In genomic region chr7:3706343-3706934, GRCm38 (mm10) we compare ENCODE assay signal across 8 mouse cellular contexts. TPM values are rescaled to one million over a fixed set of nuclear protein-coding genes. Genes with fewer than 3 reads are reported as not detected.
DNase-seq lines count a peak whose midpoint lies in the region; ATAC-seq and TF ChIP-seq lines count a peak whose summit lies in the region.

No protein-coding gene starts in this region.

- WGBS in heart, embryonic 11.5 days (ENCODE audit: insufficient replicate concordance): 66% methylated on average over 11 of the region's 11 CpGs
- 60% methylated on average over 11 of the region's 11 CpGs for WGBS in embryonic facial prominence, embryonic 13.5 days
- 47% methylated on average over 11 of the region's 11 CpGs for WGBS in intestine, embryonic 15.5 days

- no peak for TF ChIP-seq POLR2A in myocyte (IDR thresholded peaks at IDR 0.05; ENCODE audit: insufficient read length, low read depth)

- peaks cover 8% of the 10 kb centered on the region for H3K4me1 ChIP-seq in heart, embryonic 11.5 days (ENCODE audit: control insufficient read depth, insufficient read depth, low read length)
- H3K4me1 ChIP-seq in embryonic facial prominence, embryonic 13.5 days: peaks cover 17% of the 10 kb centered on the region
- H3K4me1 ChIP-seq in intestine, embryonic 15.5 days (replicated peaks): peaks cover 9% of the 10 kb centered on the region

- no peak for ATAC-seq in heart, embryonic 11.5 days (replicated peaks; ENCODE audit: insufficient number of reproducible peaks, low FRiP score, low TSS enrichment)
- no peak for ATAC-seq in embryonic facial prominence, embryonic 13.5 days (ENCODE audit: insufficient number of reproducible peaks, insufficient read depth, low FRiP score, low TSS enrichment, low read depth)
- ATAC-seq in intestine, embryonic 15.5 days: no peak
- ATAC-seq in cerebellum, adult (ENCODE audit: insufficient number of reproducible peaks, low FRiP score, low TSS enrichment): no peak

- intact Hi-C loops in heart, postnatal 25 days (cut with DNase I): loop anchor here (2.0 to 10.0 kb wide), 4 partner anchors 30 to 948 kb away; partner anchors contain the start of genes Leng9, Ppp6r1 and Tmc4

- no peaks in the 10 kb centered on the region for H3K27me3 ChIP-seq in heart, embryonic 11.5 days (ENCODE audit: control insufficient read depth, insufficient read depth, low read length)
- H3K27me3 ChIP-seq in embryonic facial prominence, embryonic 13.5 days: no peaks in the 10 kb centered on the region
- H3K27me3 ChIP-seq in intestine, embryonic 15.5 days (replicated peaks): no peaks in the 10 kb centered on the region
- H3K27me3 ChIP-seq in myocyte (ENCODE audit: control insufficient read depth, insufficient read depth, insufficient read length): no peaks in the 10 kb centered on the region

- peak overlapping the region; percentile 87; the same call in 1 of the 2 replicates for H3K9ac ChIP-seq in heart, embryonic 11.5 days (ENCODE audit: low read depth, low read length)
- H3K9ac ChIP-seq in embryonic facial prominence, embryonic 13.5 days: peak overlapping the region; percentile 94
- no peak overlapping the region; the same call in 1 of the 2 replicates for H3K9ac ChIP-seq in intestine, embryonic 15.5 days

- H3K4me2 ChIP-seq in heart, embryonic 11.5 days: peak overlapping the region; percentile 92
- H3K4me2 ChIP-seq in embryonic facial prominence, embryonic 13.5 days: peak overlapping the region; percentile 91
- peak overlapping the region; percentile 52 for H3K4me2 ChIP-seq in intestine, embryonic 15.5 days (replicated peaks)
- peak overlapping the region; percentile 84 for H3K4me2 ChIP-seq in myocyte (ENCODE audit: low read depth)

- no peak overlapping the region for H3K27ac ChIP-seq in heart, embryonic 11.5 days (ENCODE audit: low read depth, low read length)
- no peak overlapping the region; the same call in 1 of the 2 replicates for H3K27ac ChIP-seq in embryonic facial prominence, embryonic 13.5 days
- H3K27ac ChIP-seq in intestine, embryonic 15.5 days: no peak overlapping the region

- peaks cover 5% of the 10 kb centered on the region for H3K36me3 ChIP-seq in heart, embryonic 11.5 days (ENCODE audit: control insufficient read depth, insufficient read depth, low read length)
- H3K36me3 ChIP-seq in embryonic facial prominence, embryonic 13.5 days: peaks cover 28% of the 10 kb centered on the region
- peaks cover 11% of the 10 kb centered on the region for H3K36me3 ChIP-seq in intestine, embryonic 15.5 days
- H3K36me3 ChIP-seq in myocyte (ENCODE audit: control insufficient read depth, insufficient read depth): peaks cover 18% of the 10 kb centered on the region

- H3K9me3 ChIP-seq in heart, embryonic 11.5 days (replicated peaks; ENCODE audit: control insufficient read depth, low read length): no peaks in the 10 kb centered on the region
- no peaks in the 10 kb centered on the region for H3K9me3 ChIP-seq in embryonic facial prominence, embryonic 13.5 days
- no peaks in the 10 kb centered on the region for H3K9me3 ChIP-seq in intestine, embryonic 15.5 days

- peaks cover 15% of the 10 kb centered on the region for H3K79me2 ChIP-seq in myocyte (ENCODE audit: control insufficient read depth, insufficient read depth)

- H3K4me3 ChIP-seq in heart, embryonic 11.5 days (ENCODE audit: low read depth, low read length): peak overlapping the region; percentile 78
- peak overlapping the region; percentile 83 for H3K4me3 ChIP-seq in embryonic facial prominence, embryonic 13.5 days
- H3K4me3 ChIP-seq in intestine, embryonic 15.5 days (replicated peaks): peak overlapping the region; percentile 69
- peak overlapping the region; percentile 94 for H3K4me3 ChIP-seq in myocyte

- no peak for DNase-seq in heart, postnatal 25 days (ENCODE audit: low spot score)
- no peak for DNase-seq in frontal cortex, adult 2 months (ENCODE audit: extremely low spot score in 1 of 2, low spot score in 1 of 2)
- DNase-seq in urinary bladder, adult 18-20 months (ENCODE audit: low spot score in 2 of 2): no peak

- H3ac ChIP-seq in myocyte (ENCODE audit: control insufficient read depth, insufficient read length): no peak overlapping the region

TF ChIP-seq in myocyte, 11 proteins besides CTCF, POLR2A, EP300 and RAD21:
- no peak for TF ChIP-seq TCF3 (IDR thresholded peaks at IDR 0.05; ENCODE audit: insufficient read length, low read depth)
- no peak for TF ChIP-seq CEBPB (IDR thresholded peaks at IDR 0.05; ENCODE audit: insufficient read depth, poor library complexity, severe bottlenecking)
- no peak for TF ChIP-seq MYOD1 (IDR thresholded peaks at IDR 0.05; ENCODE audit: control insufficient read depth in 1 of 3, insufficient read length in 2 of 3, low read depth in 2 of 3)
- TF ChIP-seq REST (IDR thresholded peaks at IDR 0.05; ENCODE audit: insufficient read depth, insufficient read length): no peak
- no peak for TF ChIP-seq USF1 (IDR thresholded peaks at IDR 0.05; ENCODE audit: low read depth)
- no peak for TF ChIP-seq TCF12 (IDR thresholded peaks at IDR 0.05; ENCODE audit: insufficient read depth, poor library complexity, severe bottlenecking)
- TF ChIP-seq POLR2AphosphoS2 (IDR thresholded peaks at IDR 0.05; ENCODE audit: insufficient read length, low read depth): no peak
- no peak for TF ChIP-seq MAX (IDR thresholded peaks at IDR 0.05; ENCODE audit: low read depth)
- TF ChIP-seq E2F4 (IDR thresholded peaks at IDR 0.05; ENCODE audit: insufficient read depth): no peak
- TF ChIP-seq MYOG (IDR thresholded peaks at IDR 0.05; ENCODE audit: control insufficient read depth in 1 of 3, insufficient read depth in 1 of 3, insufficient read length in 2 of 3, low read depth in 2 of 3): no peak
- no peak for TF ChIP-seq SRF (IDR thresholded peaks at IDR 0.05; ENCODE audit: control insufficient read depth, insufficient read length, low read depth)

RNA-seq across cellular contexts. Expression of gene Rps9, which starts 2.6 kb away (rescaled TPM):
- 925 and 966 TPM in 2 replicates for polyA plus RNA-seq in heart, embryonic 11.5 days (2014; fragmentation: Nextera tagmentation; extraction: Ambion mirVana)
- total RNA-seq in heart, postnatal 25 days (2021): 100 to 1,000 TPM; 589 to 617 TPM
- 1,711 and 1,735 TPM in 2 replicates for polyA plus RNA-seq in embryonic facial prominence, embryonic 13.5 days (2015; fragmentation: Nextera tagmentation; extraction: Ambion mirVana)
- polyA plus RNA-seq in intestine, embryonic 15.5 days (2015; fragmentation: Nextera tagmentation; extraction: Ambion mirVana): 1,501 and 1,565 TPM in 2 replicates
- polyA plus RNA-seq in myocyte (2012; fragmentation: generic; extraction: Trizol): 2,199 TPM
- polyA plus RNA-seq in frontal cortex, adult 2 months (2012; rRNA removed): 852 and 1,031 TPM in 2 replicates

RNA-seq across cellular contexts. Expression of gene Mboat7, which starts 13.1 kb away (rescaled TPM):
- 23.9 and 30.2 TPM in 2 replicates for polyA plus RNA-seq in heart, embryonic 11.5 days (2014; fragmentation: Nextera tagmentation; extraction: Ambion mirVana)
- total RNA-seq in heart, postnatal 25 days (2021): 10 to 100 TPM; 17.1 to 17.9 TPM
- 63.7 and 65.7 TPM in 2 replicates for polyA plus RNA-seq in embryonic facial prominence, embryonic 13.5 days (2015; fragmentation: Nextera tagmentation; extraction: Ambion mirVana)
- polyA plus RNA-seq in intestine, embryonic 15.5 days (2015; fragmentation: Nextera tagmentation; extraction: Ambion mirVana): 55.3 and 57.2 TPM in 2 replicates
- polyA plus RNA-seq in myocyte (2012; fragmentation: generic; extraction: Trizol): 29.9 TPM
- 128 and 139 TPM in 2 replicates for polyA plus RNA-seq in frontal cortex, adult 2 months (2012; rRNA removed)

RNA-seq across cellular contexts. Expression of gene Pirb, which starts 13.8 kb away (rescaled TPM):
- polyA plus RNA-seq in heart, embryonic 11.5 days (2014; fragmentation: Nextera tagmentation; extraction: Ambion mirVana): 0.06 and 0.07 TPM in 2 replicates
- 1 to 10 TPM; 1.3 to 2.1 TPM for total RNA-seq in heart, postnatal 25 days (2021)
- 0.17 and 0.33 TPM in 2 replicates for polyA plus RNA-seq in embryonic facial prominence, embryonic 13.5 days (2015; fragmentation: Nextera tagmentation; extraction: Ambion mirVana)
- 1.0 and 1.1 TPM in 2 replicates for polyA plus RNA-seq in intestine, embryonic 15.5 days (2015; fragmentation: Nextera tagmentation; extraction: Ambion mirVana)
- polyA plus RNA-seq in myocyte (2012; fragmentation: generic; extraction: Trizol): 0.01 TPM
- 0.38 and 0.48 TPM in 2 replicates for polyA plus RNA-seq in frontal cortex, adult 2 months (2012; rRNA removed)

RNA-seq across cellular contexts. Expression of gene Tsen34, which starts 13.8 kb away (rescaled TPM):
- polyA plus RNA-seq in heart, embryonic 11.5 days (2014; fragmentation: Nextera tagmentation; extraction: Ambion mirVana): 173 and 197 TPM in 2 replicates
- 10 to 100 TPM; 68.3 to 73.4 TPM for total RNA-seq in heart, postnatal 25 days (2021)
- polyA plus RNA-seq in embryonic facial prominence, embryonic 13.5 days (2015; fragmentation: Nextera tagmentation; extraction: Ambion mirVana): 275 and 301 TPM in 2 replicates
- polyA plus RNA-seq in intestine, embryonic 15.5 days (2015; fragmentation: Nextera tagmentation; extraction: Ambion mirVana): 230 and 235 TPM in 2 replicates
- 93.9 TPM for polyA plus RNA-seq in myocyte (2012; fragmentation: generic; extraction: Trizol)
- 103 and 108 TPM in 2 replicates for polyA plus RNA-seq in frontal cortex, adult 2 months (2012; rRNA removed)

RNA-seq across cellular contexts. Expression of gene Tmc4, which starts 29.1 kb away (rescaled TPM):
- 5.7 and 6.2 TPM in 2 replicates for polyA plus RNA-seq in heart, embryonic 11.5 days (2014; fragmentation: Nextera tagmentation; extraction: Ambion mirVana)
- total RNA-seq in heart, postnatal 25 days (2021): under 1 TPM; 0.45 to 0.83 TPM
- 6.2 and 10.3 TPM in 2 replicates for polyA plus RNA-seq in embryonic facial prominence, embryonic 13.5 days (2015; fragmentation: Nextera tagmentation; extraction: Ambion mirVana)
- polyA plus RNA-seq in intestine, embryonic 15.5 days (2015; fragmentation: Nextera tagmentation; extraction: Ambion mirVana): 73.4 and 82.6 TPM in 2 replicates
- 1.2 TPM for polyA plus RNA-seq in myocyte (2012; fragmentation: generic; extraction: Trizol)
- 12.1 and 14.8 TPM in 2 replicates for polyA plus RNA-seq in frontal cortex, adult 2 months (2012; rRNA removed)
